Mouse (Mus musculus): ENCODE results near the gene Ptprd.

- TF ChIP-seq CTCF (IDR thresholded peaks at IDR 0.05; ENCODE audit: low read depth) (no peak), EP300 (optimal IDR thresholded peaks at IDR 0.05) (no peak)
These were observed 757.7 kb downstream of the Ptprd start for GRCm38 (mm10) chr4:77454049-77454448.

All from stomach, postnatal 0 days (tissue).